In the genomic region with DNA sequence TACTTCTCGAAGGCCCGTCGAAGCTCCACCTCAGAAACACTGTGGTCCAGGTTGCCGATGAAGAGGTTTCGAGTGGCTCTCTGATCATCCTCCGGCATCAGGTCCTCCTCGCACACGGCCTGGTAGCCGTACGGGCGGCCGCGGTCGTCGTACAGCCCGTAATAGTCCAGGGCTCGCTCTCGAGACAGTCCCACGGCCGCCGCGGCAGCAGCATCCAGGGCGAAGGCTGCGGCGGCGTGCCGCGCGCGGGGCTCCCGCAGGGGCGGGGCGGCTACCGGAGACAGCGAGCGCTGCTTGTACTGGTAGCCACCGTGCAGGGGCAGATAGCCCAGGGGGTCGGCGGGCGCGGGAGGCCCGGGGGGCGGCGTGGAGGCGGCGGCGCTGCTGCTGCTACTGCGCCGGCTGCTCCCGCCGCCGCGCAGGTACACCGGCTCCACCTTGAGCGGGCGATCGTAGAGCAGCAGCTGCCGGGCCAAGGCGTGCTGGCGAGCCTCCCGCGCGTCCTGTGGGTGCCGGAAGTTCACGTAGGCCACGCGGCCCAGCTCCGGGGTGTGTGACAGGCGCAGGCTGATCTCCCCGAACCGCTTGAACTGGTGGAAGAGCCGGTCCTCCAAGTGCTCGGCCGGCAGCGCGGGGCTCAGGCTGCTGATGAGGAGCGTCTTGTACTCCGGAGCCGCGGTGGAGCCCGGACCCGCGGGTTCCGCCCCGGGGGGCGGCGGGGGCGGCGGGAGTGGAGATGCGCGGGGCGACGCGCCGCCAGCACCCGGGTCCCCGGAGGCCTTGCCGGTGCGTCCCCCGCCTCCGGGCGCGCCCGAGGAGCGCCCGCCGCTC, we compare ENCODE assay signal across 7 mouse cellular contexts. TPM values are rescaled to one million over a fixed set of nuclear protein-coding genes. Genes with fewer than 3 reads are reported as not detected.
A peak's percentile ranks its signal among the peaks of the same experiment; 100 is the strongest.
DNase-seq lines count a peak whose midpoint lies in the region; ATAC-seq and TF ChIP-seq lines count a peak whose summit lies in the region.

No protein-coding gene starts in this region.

- H3K27ac ChIP-seq in ES-E14 (ENCODE audit: insufficient read depth, low read depth, low read length, poor library complexity, severe bottlenecking), result peak overlapping the region; percentile 71; the same call in 1 of the 2 replicates
- peak overlapping the region; percentile 87 for H3K27ac ChIP-seq in embryonic facial prominence, embryonic 15.5 days (replicated peaks)

- H3K27me3 ChIP-seq in embryonic facial prominence, embryonic 15.5 days, result no peaks in the 10 kb centered on the region
- H3K27me3 ChIP-seq in megakaryocyte, embryonic 14.5 days (replicated peaks), result no peaks in the 10 kb centered on the region

- WGBS in embryonic facial prominence, embryonic 15.5 days, result 1% methylated on average over 69 of the region's 107 CpGs

- intact Hi-C loops in heart, postnatal 10 days (cut with DNase I), result loop anchor here (2.0 kb wide), 2 partner anchors 63 to 199 kb away; no protein-coding TSS in a partner anchor

- peak overlapping the region; percentile 98 for H3K9ac ChIP-seq in ES-E14 (ENCODE audit: insufficient read depth, low read depth, low read length, poor library complexity, severe bottlenecking)
- H3K9ac ChIP-seq in embryonic facial prominence, embryonic 15.5 days, result peak overlapping the region; percentile 90

- in situ Hi-C loops in ES-E14 (cut with MboI; ENCODE audit: low sequenced_read_pairs in 2 of 2, unreplicated experiment in 2 of 2), result no loop called here

- H3K4me1 ChIP-seq in ES-E14 (ENCODE audit: control insufficient read depth in 2 of 2, insufficient read depth in 2 of 2, low read length in 2 of 2, poor library complexity in 1 of 2), result peaks cover 4 to 24% of the 10 kb centered on the region in 2 experiments; a peak in 3 of 4 replicates
- H3K4me1 ChIP-seq in embryonic facial prominence, embryonic 15.5 days, result peaks cover 77% of the 10 kb centered on the region
- peaks cover 80% of the 10 kb centered on the region for H3K4me1 ChIP-seq in megakaryocyte, embryonic 14.5 days

- ATAC-seq in embryonic facial prominence, embryonic 15.5 days (ENCODE audit: insufficient number of reproducible peaks, low FRiP score, low TSS enrichment, low read depth), result no peak

- H3K4me2 ChIP-seq in embryonic facial prominence, embryonic 15.5 days (replicated peaks), result peak overlapping the region; percentile 97

- no peak for DNase-seq in ES-E14 (ENCODE audit: low read depth, low spot score)
- DNase-seq in adrenal gland, postnatal 36 days, result peak; percentile 57 to 70
- peak; percentile 50 to 60 for DNase-seq in heart, postnatal 10 days
- DNase-seq in layer of hippocampus, postnatal 10 days (ENCODE audit: low spot score in 2 of 2), result peak; percentile 46 to 59
- DNase-seq in spleen, adult 18-20 months, result peak; percentile 51 to 52

- no peaks in the 10 kb centered on the region for H3K9me3 ChIP-seq in ES-E14 (ENCODE audit: control insufficient read depth, insufficient read depth, low read depth, low read length)
- no peaks in the 10 kb centered on the region for H3K9me3 ChIP-seq in embryonic facial prominence, embryonic 15.5 days (replicated peaks)
- H3K9me3 ChIP-seq in megakaryocyte, embryonic 14.5 days, result no peaks in the 10 kb centered on the region

- peaks cover 62% of the 10 kb centered on the region for H3K36me3 ChIP-seq in ES-E14 (ENCODE audit: control insufficient read depth, insufficient read depth, low read length, poor library complexity, severe bottlenecking)
- H3K36me3 ChIP-seq in embryonic facial prominence, embryonic 15.5 days, result peaks cover 50% of the 10 kb centered on the region
- peaks cover 77% of the 10 kb centered on the region for H3K36me3 ChIP-seq in megakaryocyte, embryonic 14.5 days (replicated peaks; ENCODE audit: low read length)

- peak overlapping the region; percentile 82 to 99 for H3K4me3 ChIP-seq in ES-E14 (ENCODE audit: insufficient read depth in 1 of 2, low read depth in 1 of 2, low read length in 2 of 2, poor library complexity in 1 of 2, severe bottlenecking in 1 of 2)
- H3K4me3 ChIP-seq in embryonic facial prominence, embryonic 15.5 days (replicated peaks), result peak overlapping the region; percentile 89
- H3K4me3 ChIP-seq in megakaryocyte, embryonic 14.5 days (replicated peaks), result peak overlapping the region; percentile 98

TF ChIP-seq in ES-E14, 5 proteins besides CTCF, POLR2A, EP300 and RAD21:
- no peak for TF ChIP-seq HCFC1 (IDR thresholded peaks at IDR 0.05; ENCODE audit: borderline replicate concordance, insufficient read depth, low read length)
- no peak for TF ChIP-seq MAFK (IDR thresholded peaks at IDR 0.05; ENCODE audit: insufficient read depth, low read depth, low read length)
- TF ChIP-seq ZNF384 (IDR thresholded peaks at IDR 0.05; ENCODE audit: low read depth, low read length), result no peak
- no peak for TF ChIP-seq CHD2 (IDR thresholded peaks at IDR 0.05; ENCODE audit: low read depth, low read length)
- TF ChIP-seq ZC3H11A (IDR thresholded peaks at IDR 0.05; ENCODE audit: borderline replicate concordance, low read depth, low read length), result no peak

RNA-seq across cellular contexts. Expression of a gene that starts 1.1 kb away (rescaled TPM):
- 38.6 and 42.3 TPM in 2 replicates for total RNA-seq in ES-E14 (2012; rRNA removed)
- total RNA-seq in adrenal gland, postnatal 36 days (2021), result 10 to 100 TPM; 22.6 to 28.9 TPM
- 11.0 and 12.3 TPM in 2 replicates for polyA plus RNA-seq in embryonic facial prominence, embryonic 15.5 days (2015; fragmentation: Nextera tagmentation; extraction: Ambion mirVana)
- total RNA-seq in heart, postnatal 10 days (2021), result 10 to 100 TPM; 18.1 to 19.8 TPM
- 10 to 100 TPM; 58.3 to 61.2 TPM for total RNA-seq in layer of hippocampus, postnatal 10 days (2021)
- 6.4 and 13.0 TPM in 2 replicates for polyA plus RNA-seq in megakaryocyte, embryonic 14.5 days (2012; ENCODE audit: insufficient read depth, low replicate concordance)

RNA-seq across cellular contexts. Expression of a gene that starts 5.7 kb away (rescaled TPM):
- total RNA-seq in ES-E14 (2012; rRNA removed), result 510 and 517 TPM in 2 replicates
- 100 to 1,000 TPM; 314 to 358 TPM for total RNA-seq in adrenal gland, postnatal 36 days (2021)
- polyA plus RNA-seq in embryonic facial prominence, embryonic 15.5 days (2015; fragmentation: Nextera tagmentation; extraction: Ambion mirVana), result 281 and 293 TPM in 2 replicates
- 10 to 100 TPM; 95.7 to 95.9 TPM for total RNA-seq in heart, postnatal 10 days (2021)
- total RNA-seq in layer of hippocampus, postnatal 10 days (2021), result 100 to 1,000 TPM; 101 to 116 TPM
- polyA plus RNA-seq in megakaryocyte, embryonic 14.5 days (2012; ENCODE audit: insufficient read depth, low replicate concordance), result 14.7 and 174 TPM in 2 replicates
